Mouse (Mus musculus) C3H10T1/2 (cell line): ENCODE results near the gene Ccdc120. TPM values are rescaled to one million over a fixed set of nuclear protein-coding genes. Genes with fewer than 3 reads are reported as not detected.

Experiments
- polyA plus RNA-seq, 2 experiments: library from polyadenylated mRNA; unstranded; fragments of >200 nt; fragmentation: generic; extraction: Trizol; gene quantifications; one replicate each; pipeline ENCODE4 v1.2.1; 2012; ENCODE audit warnings: missing spikeins in 2 of 2

Ccdc120 gene
- 1 to 10 TPM; 2.4 to 7.6 TPM for polyA plus RNA-seq

GRCm38 (mm10) chrX:7750432-7751116 is at the start of gene Ccdc120:
TSS of gene Ccdc120 (minus strand) at chrX:7750905.

GRCm38 (mm10) chrX:7789542-7790136 is 38.9 kb upstream of the Ccdc120 start, which contains the start of gene Gripap1:
TSS of gene Gripap1 (plus strand) at chrX:7789765.

GRCm38 (mm10) chrX:7762137-7762920 is 11.6 kb upstream of the Ccdc120 start, which contains the start of gene Tfe3:
TSS of gene Tfe3 (plus strand) at chrX:7762560.

GRCm38 (mm10) chrX:7728215-7728921 is 22.3 kb downstream of the Ccdc120 start, which contains the start of gene Praf2:
TSS of gene Praf2 (plus strand) at chrX:7728439.

GRCm38 (mm10) chrX:7721514-7722281 is 29.0 kb downstream of the Ccdc120 start, which contains the start of gene Gm45208:
TSS of gene Gm45208 (plus strand) at chrX:7722245.

GRCm38 (mm10) chrX:7714135-7714899 is 36.4 kb downstream of the Ccdc120 start, which contains the start of gene Wdr45:
TSS of gene Wdr45 (plus strand) at chrX:7714333.

GRCm38 (mm10) chrX:7696954-7697381 is 53.7 kb downstream of the Ccdc120 start, which contains the start of gene Gpkow:
TSS of gene Gpkow (plus strand) at chrX:7697131.

Other genes with a start within 250 kb of the Ccdc120 start
- under 1 TPM; 0.12 to 0.41 TPM for gene Foxp3, start 177.3 kb downstream of the Ccdc120 start, polyA plus RNA-seq
- 1 to 10 TPM; 1.5 to 4.1 TPM for gene Ppp1r3f, start 176.6 kb downstream of the Ccdc120 start, polyA plus RNA-seq
- gene Ccdc22, start 145.4 kb downstream of the Ccdc120 start, polyA plus RNA-seq = 10 to 100 TPM; 26.1 to 46.2 TPM
- under 1 TPM in 1 of 2 experiments, not detected in 1; 0.01 TPM for gene Cacna1f, start 143.8 kb downstream of the Ccdc120 start, polyA plus RNA-seq
- under 1 TPM; 0.22 to 0.81 TPM for gene Syp, start 112.4 kb downstream of the Ccdc120 start, polyA plus RNA-seq
- under 1 TPM; 0.16 to 0.66 TPM for gene Prickle3, start 93.6 kb downstream of the Ccdc120 start, polyA plus RNA-seq
- 100 to 1,000 TPM; 442 to 683 TPM for gene Plp2, start 79.5 kb downstream of the Ccdc120 start, polyA plus RNA-seq
- gene Magix, start 69.7 kb downstream of the Ccdc120 start, polyA plus RNA-seq = under 1 TPM; 0.01 to 0.20 TPM
- gene Gpkow, start 53.8 kb downstream of the Ccdc120 start, polyA plus RNA-seq = 10 to 100 TPM in 1 of 2 experiments, 1 to 10 TPM in 1; 2.5 to 11.5 TPM
- gene Wdr45, start 36.6 kb downstream of the Ccdc120 start, polyA plus RNA-seq = 10 to 100 TPM; 15.4 to 54.3 TPM
- under 1 TPM in 1 of 2 experiments, not detected in 1; 0.24 TPM for gene Gm45208, start 28.7 kb downstream of the Ccdc120 start, polyA plus RNA-seq
- gene Praf2, start 22.5 kb downstream of the Ccdc120 start, polyA plus RNA-seq = 100 to 1,000 TPM; 113 to 154 TPM
- 10 to 100 TPM; 32.8 to 42.6 TPM for gene Tfe3, start 11.7 kb upstream of the Ccdc120 start, polyA plus RNA-seq
- gene Gripap1, start 38.9 kb upstream of the Ccdc120 start, polyA plus RNA-seq = 10 to 100 TPM in 1 of 2 experiments, 1 to 10 TPM in 1; 5.9 to 35.2 TPM
- gene Kcnd1, start 71.4 kb upstream of the Ccdc120 start, polyA plus RNA-seq = 1 to 10 TPM in 1 of 2 experiments, under 1 TPM in 1; 0.34 to 4.5 TPM
- gene Otud5, start 90.5 kb upstream of the Ccdc120 start, polyA plus RNA-seq = 10 to 100 TPM; 21.4 to 48.2 TPM
- 1 to 10 TPM in 1 of 2 experiments, under 1 TPM in 1; 0.71 to 4.9 TPM for gene Pim2, start 127.4 kb upstream of the Ccdc120 start, polyA plus RNA-seq
- 10 to 100 TPM; 14.0 to 50.6 TPM for gene Slc35a2, start 133.1 kb upstream of the Ccdc120 start, polyA plus RNA-seq
- 100 to 1,000 TPM; 107 to 150 TPM for gene Pqbp1, start 148.4 kb upstream of the Ccdc120 start, polyA plus RNA-seq
- gene Timm17b, start 148.5 kb upstream of the Ccdc120 start, polyA plus RNA-seq = 100 to 1,000 TPM in 1 of 2 experiments, 10 to 100 TPM in 1; 94.4 to 138 TPM
- not detected for gene Gm10491, start 156.9 kb upstream of the Ccdc120 start, polyA plus RNA-seq
- not detected for gene Gm10490, start 158.6 kb upstream of the Ccdc120 start, polyA plus RNA-seq
- gene Pcsk1n, start 168.9 kb upstream of the Ccdc120 start, polyA plus RNA-seq = not detected
- gene Eras, start 177.7 kb upstream of the Ccdc120 start, polyA plus RNA-seq = not detected
- 10 to 100 TPM; 11.6 to 18.8 TPM for gene Hdac6, start 197.0 kb upstream of the Ccdc120 start, polyA plus RNA-seq
- gene Gata1, start 227.2 kb upstream of the Ccdc120 start, polyA plus RNA-seq = under 1 TPM in 1 of 2 experiments, not detected in 1; 0.05 TPM